Mouse (Mus musculus) forebrain, embryonic 14.5 days (tissue): Measurements from ENCODE around the gene BC107364. TPM values are rescaled to one million over a fixed set of nuclear protein-coding genes. Genes with fewer than 3 reads are reported as not detected.
"Not testable (repeated sequence)": the region's sequence is repeated elsewhere in the genome, so short reads cannot be mapped to it uniquely, and the experiment has no call there.

Experiments used
- ATAC-seq: fragments of 200-750 bp; cut with Nextera tagmentation; 2 replicates; pipeline ENCODE4 v1.8.0; 2017; ENCODE audit warnings: mild to moderate bottlenecking, moderate library complexity
- DNase-seq: peaks from one replicate; pipeline ENCODE4 v3.0.0-alpha.2; 2015; ENCODE audit warnings: low spot score
- H3K27ac ChIP-seq: fragments of 300-500 bp; sonication (generic); 2 replicates; pipeline ENCODE4 v1.5.1; 2014; ENCODE audit warnings: low read depth, mild to moderate bottlenecking, control low read depth, low read length, moderate library complexity
- H3K27me3 ChIP-seq: fragments of 300-500 bp; sonication (generic); replicated peaks from 2 replicates; pipeline ENCODE4 v1.6.1; 2014; ENCODE audit warnings: low read length, control low read depth, mixed read lengths; ENCODE audit not compliant: control insufficient read depth, insufficient read depth
- H3K36me3 ChIP-seq: fragments of 300-500 bp; sonication (generic); 2 replicates; pipeline ENCODE4 v1.6.1; 2014; ENCODE audit warnings: low read length, control low read depth; ENCODE audit not compliant: control insufficient read depth, insufficient read depth
- H3K4me1 ChIP-seq: fragments of 300-500 bp; sonication (generic); 2 replicates; pipeline ENCODE4 v1.6.1; 2014; ENCODE audit warnings: antibody characterized with exemption, low read length, control low read depth; ENCODE audit not compliant: control insufficient read depth, insufficient read depth
- H3K4me2 ChIP-seq: fragments of 300-500 bp; sonication (generic); 2 replicates; pipeline ENCODE4 v1.6.1; 2014; ENCODE audit warnings: mild to moderate bottlenecking, control low read depth, low read length
- H3K4me3 ChIP-seq: fragments of 300-500 bp; sonication (generic); 2 replicates; pipeline ENCODE4 v1.5.1; 2014; ENCODE audit warnings: low read depth, low read length, control low read depth
- H3K9ac ChIP-seq: fragments of 300-500 bp; sonication (generic); 2 replicates; pipeline ENCODE4 v1.6.1; 2014; ENCODE audit warnings: mild to moderate bottlenecking, low read length, control low read depth, moderate library complexity
- H3K9me3 ChIP-seq: fragments of 300-500 bp; sonication (generic); replicated peaks from 2 replicates; pipeline ENCODE4 v1.6.1; 2016; ENCODE audit warnings: low read length, control low read depth, mixed read lengths; ENCODE audit not compliant: control insufficient read depth
- WGBS: fragments of 180-500 bp; shearing (Covaris S2); extraction: QIAGEN DNeasy Blood & Tissue Kit; methylation state at CpG from one replicate; pipeline ENCODE4 v1.1.7; 2014; 5-methylcytosine and 5-hydroxymethylcytosine counted together
- polyA plus RNA-seq: library from polyadenylated mRNA; unstranded; fragments of >200 nt; fragmentation: Nextera tagmentation; extraction: Ambion mirVana; gene quantifications from 2 replicates; pipeline ENCODE4 v1.2.1, GENCODE M21; 2014

BC107364 gene
- polyA plus RNA-seq, 1 experiment from 2014 or later = not detected

DNA sequence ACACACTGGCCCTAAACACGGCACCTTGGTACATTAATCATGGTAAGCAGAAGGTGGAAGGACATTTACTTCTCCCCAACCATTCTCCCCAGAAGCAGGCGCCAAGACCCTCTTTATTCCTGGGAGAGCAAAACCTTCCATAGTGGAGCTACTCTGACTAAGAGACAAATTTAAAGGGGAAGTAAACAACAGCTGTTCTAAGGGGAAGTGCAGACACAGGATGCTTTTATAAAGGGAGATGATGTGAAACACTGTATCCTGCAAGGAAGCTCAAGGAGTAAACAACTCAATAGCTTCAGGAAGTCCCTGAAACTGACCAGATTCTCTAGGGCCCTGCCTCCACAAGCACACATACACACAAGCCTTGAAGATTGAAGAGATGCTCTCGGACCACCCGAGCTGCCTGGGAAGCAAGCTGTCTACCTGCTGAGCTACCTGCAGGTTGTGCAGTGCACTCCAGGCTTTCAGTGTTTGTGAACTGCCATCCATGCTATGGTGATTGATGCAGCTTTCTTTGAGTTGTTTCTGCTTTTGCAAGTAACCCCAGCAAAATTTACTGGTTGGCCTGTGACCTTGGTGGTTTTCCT, 28.7 kb upstream of the BC107364 start:
- ATAC-seq (no peak), DNase-seq (no peak)
- Histone ChIP-seq H3K27ac (no peak overlapping the region), H3K4me2 (no peak overlapping the region), H3K4me1 (no peaks in the 10 kb centered on the region), H3K27me3 (peaks cover 19% of the 10 kb centered on the region), H3K9me3 (no peaks in the 10 kb centered on the region), H3K9ac (no peak overlapping the region), H3K36me3 (no peaks in the 10 kb centered on the region), H3K4me3 (no peak overlapping the region)
- WGBS = 80% methylated on average over 4 of the region's 4 CpGs

GRCm38 (mm10) chr3:96479249-96479648, 27.1 kb upstream of the BC107364 start:
- 29% methylated on average over 3 of the region's 3 CpGs for WGBS
- Histone ChIP-seq H3K9me3 (no peaks in the 10 kb centered on the region), H3K27me3 (peaks cover 32% of the 10 kb centered on the region), H3K4me3 (no peak overlapping the region), H3K9ac (no peak overlapping the region), H3K4me2 (no peak overlapping the region), H3K27ac (no peak overlapping the region), H3K4me1 (no peaks in the 10 kb centered on the region), H3K36me3 (no peaks in the 10 kb centered on the region)
- ATAC-seq (no peak), DNase-seq (no peak)

DNA sequence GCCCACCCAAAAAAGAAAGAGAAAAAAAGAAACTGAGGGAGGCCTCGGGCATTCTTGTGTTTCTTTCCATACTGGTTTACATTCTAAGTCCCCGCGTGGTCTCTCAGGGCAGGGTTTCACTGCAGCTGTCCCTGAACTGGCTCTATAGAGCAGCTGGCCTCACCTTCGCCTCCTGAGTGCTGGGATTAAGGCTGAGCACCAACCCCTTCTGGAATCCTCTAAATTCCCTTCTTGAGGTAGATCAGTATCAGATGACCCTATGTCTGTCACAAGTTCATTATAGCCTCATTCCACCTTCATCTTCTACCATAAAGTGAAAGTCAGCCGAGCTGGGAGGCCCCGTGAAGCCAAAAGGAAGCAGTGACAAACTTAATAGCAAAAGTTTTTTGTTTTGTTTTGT, 25.5 kb upstream of the BC107364 start:
- no peak for DNase-seq
- H3K9ac ChIP-seq = no peak overlapping the region
- no peaks in the 10 kb centered on the region for H3K9me3 ChIP-seq
- H3K36me3 ChIP-seq = no peaks in the 10 kb centered on the region
- no peak overlapping the region for H3K4me3 ChIP-seq
- no peak for ATAC-seq
- 69% methylated on average over 6 of the region's 6 CpGs for WGBS
- peaks cover 33% of the 10 kb centered on the region for H3K27me3 ChIP-seq
- no peak overlapping the region for H3K27ac ChIP-seq
- H3K4me1 ChIP-seq = no peaks in the 10 kb centered on the region
- H3K4me2 ChIP-seq = no peak overlapping the region

- H3K4me3 ChIP-seq = no peak overlapping the region
- H3K9ac ChIP-seq = no peak overlapping the region
- 52% methylated on average over 3 of the region's 3 CpGs for WGBS
- no peaks in the 10 kb centered on the region for H3K4me1 ChIP-seq
- no peaks in the 10 kb centered on the region for H3K9me3 ChIP-seq
- no peak overlapping the region for H3K4me2 ChIP-seq
- ATAC-seq (no peak), DNase-seq (no peak)
- no peaks in the 10 kb centered on the region for H3K36me3 ChIP-seq
- H3K27ac ChIP-seq = no peak overlapping the region
- H3K27me3 ChIP-seq = peaks cover 33% of the 10 kb centered on the region
These were observed 25.0 kb upstream of the BC107364 start for GRCm38 (mm10) chr3:96477084-96477483.

- ATAC-seq = no peak
These were observed 23.0 kb upstream of the BC107364 start for GRCm38 (mm10) chr3:96474909-96475655.

GRCm38 (mm10) chr3:96473556-96473955, 21.4 kb upstream of the BC107364 start:
- DNase-seq, H3K4me3 ChIP-seq, H3K4me1 ChIP-seq, H3K4me2 ChIP-seq, H3K9ac ChIP-seq, H3K9me3 ChIP-seq, H3K36me3 ChIP-seq, ATAC-seq, H3K27ac ChIP-seq: not testable (repeated sequence)
- H3K27me3 ChIP-seq = peaks cover 33% of the 10 kb centered on the region
- WGBS = 74% methylated on average over 3 of the region's 3 CpGs

More at GRCm38 (mm10) chr3:96474909-96475655, 23.0 kb upstream of the BC107364 start:
- H3K27ac ChIP-seq = no peak overlapping the region
- peaks cover 33% of the 10 kb centered on the region for H3K27me3 ChIP-seq
- peak overlapping the region; percentile 54; the same call in 1 of the 2 replicates for H3K9ac ChIP-seq
- peak overlapping the region; percentile 56 for H3K4me2 ChIP-seq
- H3K36me3 ChIP-seq = no peaks in the 10 kb centered on the region
- WGBS = 2% methylated on average over 44 of the region's 44 CpGs
- no peaks in the 10 kb centered on the region for H3K9me3 ChIP-seq
- no peak for DNase-seq
- H3K4me3 ChIP-seq = peak overlapping the region; percentile 31
- no peaks in the 10 kb centered on the region for H3K4me1 ChIP-seq

GRCm38 (mm10) chr3:96472066-96472465, 20.0 kb upstream of the BC107364 start:
- Histone ChIP-seq H3K27ac (no peak overlapping the region), H3K4me2 (no peak overlapping the region), H3K36me3 (no peaks in the 10 kb centered on the region), H3K9me3 (no peaks in the 10 kb centered on the region), H3K4me1 (no peaks in the 10 kb centered on the region), H3K4me3 (no peak overlapping the region), H3K9ac (no peak overlapping the region), H3K27me3 (peaks cover 27% of the 10 kb centered on the region)
- DNase-seq (no peak), ATAC-seq (no peak)
- 91% methylated on average over 5 of the region's 5 CpGs for WGBS

DNA sequence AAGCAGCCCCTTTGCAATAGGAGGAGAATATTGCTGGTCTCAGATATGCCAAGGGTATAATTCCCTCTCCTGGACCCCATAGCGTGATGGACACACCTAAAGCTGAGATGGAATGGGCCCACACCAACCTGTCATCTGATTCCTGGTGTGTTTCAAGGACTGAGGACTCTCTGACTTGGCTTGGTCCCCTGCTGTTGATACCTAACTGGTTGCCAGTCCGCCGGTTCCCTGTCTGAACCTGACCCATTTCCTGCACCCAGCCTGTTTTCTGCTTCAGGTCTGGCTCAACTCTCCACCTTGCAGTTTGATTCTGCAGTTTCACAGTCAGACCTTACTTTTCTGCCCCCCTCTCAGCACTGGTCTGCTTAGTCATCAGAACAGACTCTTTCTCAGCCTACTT, 17.5 kb upstream of the BC107364 start:
- no peak for DNase-seq
- Histone ChIP-seq H3K4me1 (no peaks in the 10 kb centered on the region), H3K4me2 (no peak overlapping the region), H3K27me3 (peaks cover 9% of the 10 kb centered on the region), H3K36me3 (no peaks in the 10 kb centered on the region), H3K9ac (no peak overlapping the region), H3K27ac (no peak overlapping the region), H3K4me3 (no peak overlapping the region), H3K9me3 (no peaks in the 10 kb centered on the region)
- 76% methylated on average over 3 of the region's 3 CpGs for WGBS
- no peak for ATAC-seq

- DNase-seq = not testable (repeated sequence)
- peaks cover 11% of the 10 kb centered on the region; the same call in 1 of the 2 replicates for H3K27me3 ChIP-seq
- 90% methylated on average over 3 of the region's 3 CpGs for WGBS
These were observed 16.2 kb upstream of the BC107364 start for GRCm38 (mm10) chr3:96468335-96468734.

More at GRCm38 (mm10) chr3:96468335-96468734, 16.2 kb upstream of the BC107364 start:
- H3K36me3 ChIP-seq, H3K9ac ChIP-seq, H3K9me3 ChIP-seq, ATAC-seq, H3K4me1 ChIP-seq, H3K27ac ChIP-seq, H3K4me3 ChIP-seq, H3K4me2 ChIP-seq: not testable (repeated sequence)
